Mouse (Mus musculus) embryo, embryonic 11 days (tissue): ENCODE data around the gene Trarg1.
"Not testable (repeated sequence)": the region's sequence is repeated elsewhere in the genome, so short reads cannot be mapped to it uniquely, and the experiment has no call there.

ENCODE experiments used
- DNase-seq: peaks from one replicate; pipeline ENCODE4 v3.0.0-alpha.2; 2015

Gene Trarg1

GRCm38 (mm10) chr11:76679508-76679907 is at the start of gene Trarg1:
Trarg1 (plus strand) TSS chr11:76679808.
- not testable (repeated sequence) for DNase-seq

DNA sequence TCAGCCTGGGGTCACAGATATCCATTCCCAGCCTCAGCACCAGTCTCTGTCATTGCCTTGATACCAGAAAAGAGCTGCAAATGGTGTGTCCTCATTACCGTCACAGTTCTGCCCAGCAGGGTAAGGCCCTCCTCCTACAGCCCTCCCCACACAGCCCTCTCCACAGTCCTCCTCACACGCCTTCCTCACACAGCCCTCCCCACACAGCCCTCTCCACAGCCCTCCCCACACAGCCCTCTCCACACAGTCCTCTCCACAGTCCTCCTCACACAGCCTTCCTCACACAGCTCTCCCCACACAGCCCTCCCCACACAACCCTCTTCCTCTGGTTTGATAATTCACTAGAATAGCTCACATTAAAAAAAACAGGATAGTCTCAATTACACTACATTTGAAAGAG is 49.6 kb upstream of the Trarg1 start:
- no peak for DNase-seq

- DNase-seq = no peak
Observed at GRCm38 (mm10) chr11:76630487-76630886, 49.1 kb upstream of the Trarg1 start.

GRCm38 (mm10) chr11:76639269-76639985 is 40.2 kb upstream of the Trarg1 start:
- no peak for DNase-seq

GRCm38 (mm10) chr11:76640231-76640630 is 39.4 kb upstream of the Trarg1 start:
- DNase-seq = no peak

DNA sequence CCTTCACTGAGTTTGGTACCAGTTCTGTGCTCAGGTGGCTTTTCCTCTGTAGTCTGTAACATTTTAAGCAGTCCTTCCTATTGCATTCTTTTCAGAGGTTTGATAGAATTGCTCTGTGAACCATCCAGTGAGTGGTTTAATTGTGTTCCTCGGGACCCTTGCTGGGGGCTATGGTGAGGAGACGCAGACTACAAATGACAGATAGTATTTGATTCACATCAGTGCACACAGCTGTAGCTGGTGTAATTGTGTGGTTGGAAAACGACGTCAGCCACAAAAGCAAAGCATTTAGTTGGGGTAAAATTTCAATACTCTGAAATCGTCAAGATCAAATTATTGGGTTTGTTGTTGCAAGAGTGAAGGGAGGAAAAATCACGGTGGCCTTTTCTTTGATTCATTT is 35.4 kb upstream of the Trarg1 start:
- no peak for DNase-seq

GRCm38 (mm10) chr11:76645036-76645435 is 34.6 kb upstream of the Trarg1 start:
- DNase-seq = no peak

GRCm38 (mm10) chr11:76645955-76646354 is 33.7 kb upstream of the Trarg1 start:
- peak; percentile 92 for DNase-seq

GRCm38 (mm10) chr11:76647062-76647461 is 32.5 kb upstream of the Trarg1 start:
- no peak for DNase-seq

DNA sequence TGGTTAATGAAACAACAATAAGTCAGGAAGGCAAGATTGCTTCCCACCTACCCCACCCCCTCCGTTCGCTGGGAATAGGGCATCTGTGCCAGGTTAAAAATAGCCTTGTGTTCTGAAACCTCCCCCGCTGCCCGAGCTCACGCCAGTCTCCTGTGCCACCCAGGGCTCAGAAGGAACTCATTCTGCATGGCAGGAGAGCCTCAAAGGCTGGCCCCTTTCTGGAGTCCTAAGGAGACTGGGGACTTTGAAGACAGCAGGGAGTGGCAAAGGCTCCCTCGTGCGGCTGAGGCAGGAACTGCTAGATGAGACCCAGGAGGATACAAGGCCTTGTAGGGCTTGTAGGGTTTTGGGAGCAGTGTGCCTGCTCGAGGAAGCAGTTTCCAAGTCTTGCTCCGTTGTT is 32.1 kb upstream of the Trarg1 start:
- peak; percentile 81 for DNase-seq

GRCm38 (mm10) chr11:76650862-76651560 is 28.6 kb upstream of the Trarg1 start:
- DNase-seq = no peak

- no peak for DNase-seq
Observed at GRCm38 (mm10) chr11:76652838-76653334, 26.7 kb upstream of the Trarg1 start.

DNA sequence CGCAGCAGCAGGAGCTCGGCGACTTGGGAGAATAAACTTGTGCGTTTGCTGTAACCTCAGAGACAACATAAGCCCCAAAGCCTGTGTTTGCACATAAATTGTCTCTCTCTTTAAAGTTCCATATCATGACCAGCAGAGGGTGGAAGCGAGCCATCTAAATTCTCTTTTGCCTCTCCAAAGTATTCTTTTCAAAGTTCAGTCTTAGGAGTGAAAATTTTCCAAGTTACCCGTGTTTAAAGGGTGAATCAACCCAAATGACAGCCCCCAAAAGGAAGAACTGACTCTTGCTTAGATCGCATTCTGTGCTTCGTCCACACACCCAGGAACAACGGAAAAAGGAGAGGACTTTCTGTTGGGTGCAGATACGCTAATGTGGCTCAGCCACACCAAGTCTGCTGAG is 24.5 kb upstream of the Trarg1 start:
- DNase-seq = peak; percentile 77

GRCm38 (mm10) chr11:76657450-76657970 is 22.1 kb upstream of the Trarg1 start:
- no peak for DNase-seq

GRCm38 (mm10) chr11:76659138-76659930 is 20.3 kb upstream of the Trarg1 start:
- DNase-seq = peak; percentile 67

GRCm38 (mm10) chr11:76661790-76662468 is 17.7 kb upstream of the Trarg1 start:
- no peak for DNase-seq

- peak; percentile 48 for DNase-seq
Observed at GRCm38 (mm10) chr11:76666002-76666649, 13.5 kb upstream of the Trarg1 start.

- no peak for DNase-seq
Observed at GRCm38 (mm10) chr11:76667807-76668206, 11.8 kb upstream of the Trarg1 start.

- DNase-seq = no peak
Observed at GRCm38 (mm10) chr11:76671871-76672475, 7.6 kb upstream of the Trarg1 start, which contains the start of gene Bhlha9. Bhlha9 (plus strand) TSS chr11:76672470.

GRCm38 (mm10) chr11:76672561-76673384 is 6.8 kb upstream of the Trarg1 start:
- peak; percentile 62 for DNase-seq

GRCm38 (mm10) chr11:76674199-76674598 is 5.4 kb upstream of the Trarg1 start:
- no peak for DNase-seq
